Mouse (Mus musculus): ENCODE measurements at regions not wholly inside any gene's neighbourhood (a gene's known extent, or its start where the extent isn't known, plus 50 kb on each side); places are given as distances from the start of the nearest gene placed in this dataset.

- DNase-seq: no peak
Observed at GRCm38 (mm10) chr2:21044007-21044406, 75.3 kb upstream of the Arhgap21 start.

GRCm38 (mm10) chr2:21043302-21043701 is 74.6 kb upstream of the Arhgap21 start:
- no peak for DNase-seq

- DNase-seq: no peak
Observed at GRCm38 (mm10) chr2:21037607-21038006, 68.9 kb upstream of the Arhgap21 start.

GRCm38 (mm10) chr2:21037181-21037580 is 68.5 kb upstream of the Arhgap21 start:
- DNase-seq: no peak

GRCm38 (mm10) chr2:21035884-21036648 is 67.4 kb upstream of the Arhgap21 start:
- DNase-seq: no peak

GRCm38 (mm10) chr2:21034651-21035050 is 66.0 kb upstream of the Arhgap21 start:
- DNase-seq: no peak

GRCm38 (mm10) chr2:21030650-21031049 is 62.0 kb upstream of the Arhgap21 start:
- no peak for DNase-seq

GRCm38 (mm10) chr2:21029391-21030010 is 60.8 kb upstream of the Arhgap21 start:
- no peak for DNase-seq

GRCm38 (mm10) chr2:21028605-21029004 is 59.9 kb upstream of the Arhgap21 start:
- DNase-seq: no peak

- no peak for DNase-seq
Observed at GRCm38 (mm10) chr2:21018535-21018934, 49.9 kb upstream of the Arhgap21 start.
